Mouse (Mus musculus) forebrain, embryonic 10.5 days (tissue): Measurements from ENCODE around the gene Kif1c. TPM values are rescaled to one million over a fixed set of nuclear protein-coding genes. Genes with fewer than 3 reads are reported as not detected.

ENCODE experiments used
- DNase-seq: peaks from one replicate; pipeline ENCODE4 v3.0.0-alpha.2; 2017; ENCODE audit warnings: low spot score; ENCODE audit errors: extremely low spot score
- H3K27ac ChIP-seq: fragments of 300-500 bp; sonication (generic); 2 replicates; pipeline ENCODE4 v1.5.1; 2016; ENCODE audit warnings: mild to moderate bottlenecking
- H3K27me3 ChIP-seq: fragments of 300-500 bp; sonication (generic); 2 replicates; pipeline ENCODE4 v1.6.1; 2016; ENCODE audit warnings: mild to moderate bottlenecking; ENCODE audit not compliant: poor library complexity, severe bottlenecking
- H3K36me3 ChIP-seq: fragments of 300-500 bp; sonication (generic); replicated peaks from 2 replicates; pipeline ENCODE4 v1.6.1; 2016; ENCODE audit warnings: mild to moderate bottlenecking, moderate library complexity
- H3K4me1 ChIP-seq: fragments of 300-500 bp; sonication (generic); 2 replicates; pipeline ENCODE4 v1.6.1; 2016
- H3K4me3 ChIP-seq: fragments of 300-500 bp; sonication (generic); 2 replicates; pipeline ENCODE4 v1.5.1; 2016; ENCODE audit warnings: mild to moderate bottlenecking, moderate library complexity
- H3K9me3 ChIP-seq: fragments of 300-500 bp; sonication (generic); 2 replicates; pipeline ENCODE4 v1.6.1; 2016; ENCODE audit warnings: mild to moderate bottlenecking, moderate library complexity
- WGBS: fragments of 180-500 bp; shearing (Covaris S2); methylation state at CpG from one replicate; pipeline ENCODE4 v1.1.7; 2016; 5-methylcytosine and 5-hydroxymethylcytosine counted together
- polyA plus RNA-seq: library from polyadenylated mRNA; unstranded; fragments of >200 nt; fragmentation: Nextera tagmentation; extraction: Ambion mirVana; gene quantifications from 2 replicates; pipeline ENCODE4 v1.2.1, GENCODE M21; 2016

The Kif1c gene
- polyA plus RNA-seq, 1 experiment from 2014 or later, result 1.5 TPM

- H3K4me3 ChIP-seq, result no peak overlapping the region
- H3K9me3 ChIP-seq, result no peaks in the 10 kb centered on the region
- no peak for DNase-seq
- H3K27ac ChIP-seq, result no peak overlapping the region
- no peaks in the 10 kb centered on the region for H3K4me1 ChIP-seq
- no peaks in the 10 kb centered on the region for H3K27me3 ChIP-seq
- peaks cover 87% of the 10 kb centered on the region for H3K36me3 ChIP-seq
- 95% methylated on average over 10 of the region's 10 CpGs for WGBS
Measured at GRCm38 (mm10) chr11:70711026-70711425, 10.7 kb downstream of the Kif1c start.

GRCm38 (mm10) chr11:70713222-70713621 is 12.9 kb downstream of the Kif1c start:
- Histone ChIP-seq H3K27me3 (no peaks in the 10 kb centered on the region), H3K4me1 (no peaks in the 10 kb centered on the region), H3K9me3 (no peaks in the 10 kb centered on the region), H3K36me3 (peaks cover 87% of the 10 kb centered on the region), H3K4me3 (no peak overlapping the region), H3K27ac (no peak overlapping the region)
- DNase-seq, result no peak
- 87% methylated on average over 6 of the region's 6 CpGs for WGBS

GRCm38 (mm10) chr11:70715832-70716231 is 15.5 kb downstream of the Kif1c start:
- no peak for DNase-seq
- Histone ChIP-seq H3K36me3 (peaks cover 87% of the 10 kb centered on the region), H3K27ac (no peak overlapping the region), H3K4me1 (no peaks in the 10 kb centered on the region), H3K4me3 (no peak overlapping the region), H3K27me3 (no peaks in the 10 kb centered on the region), H3K9me3 (no peaks in the 10 kb centered on the region)
- 95% methylated on average over 6 of the region's 6 CpGs for WGBS

- 79% methylated on average over 5 of the region's 5 CpGs for WGBS
- H3K9me3 ChIP-seq, result no peaks in the 10 kb centered on the region
- DNase-seq, result no peak
- H3K27me3 ChIP-seq, result no peaks in the 10 kb centered on the region
- H3K27ac ChIP-seq, result no peak overlapping the region
- H3K4me3 ChIP-seq, result no peak overlapping the region
- no peaks in the 10 kb centered on the region for H3K4me1 ChIP-seq
- peaks cover 88% of the 10 kb centered on the region for H3K36me3 ChIP-seq
Measured at GRCm38 (mm10) chr11:70718481-70718880, 18.1 kb downstream of the Kif1c start.

- DNase-seq, result no peak
- no peaks in the 10 kb centered on the region for H3K27me3 ChIP-seq
- no peak overlapping the region for H3K27ac ChIP-seq
- 93% methylated on average over 3 of the region's 3 CpGs for WGBS
- no peak overlapping the region for H3K4me3 ChIP-seq
- no peaks in the 10 kb centered on the region for H3K9me3 ChIP-seq
- H3K4me1 ChIP-seq, result no peaks in the 10 kb centered on the region
- H3K36me3 ChIP-seq, result peaks cover 98% of the 10 kb centered on the region
Measured at GRCm38 (mm10) chr11:70720567-70720966, 20.2 kb downstream of the Kif1c start.

- Histone ChIP-seq H3K4me3 (no peak overlapping the region), H3K9me3 (no peaks in the 10 kb centered on the region), H3K4me1 (no peaks in the 10 kb centered on the region), H3K27me3 (no peaks in the 10 kb centered on the region), H3K36me3 (peaks cover 99% of the 10 kb centered on the region), H3K27ac (no peak overlapping the region)
- DNase-seq, result no peak
- 96% methylated on average over 3 of the region's 3 CpGs for WGBS
Measured at GRCm38 (mm10) chr11:70721072-70721471, 20.7 kb downstream of the Kif1c start.

GRCm38 (mm10) chr11:70724706-70725105 is 24.4 kb downstream of the Kif1c start:
- no peaks in the 10 kb centered on the region for H3K9me3 ChIP-seq
- DNase-seq, result no peak
- no peak overlapping the region for H3K27ac ChIP-seq
- H3K36me3 ChIP-seq, result peaks cover 96% of the 10 kb centered on the region
- WGBS, result 93% methylated on average over 9 of the region's 9 CpGs
- H3K27me3 ChIP-seq, result no peaks in the 10 kb centered on the region
- H3K4me3 ChIP-seq, result no peak overlapping the region
- H3K4me1 ChIP-seq, result no peaks in the 10 kb centered on the region

- Histone ChIP-seq H3K36me3 (peaks cover 79% of the 10 kb centered on the region), H3K27me3 (no peaks in the 10 kb centered on the region), H3K27ac (no peak overlapping the region), H3K9me3 (no peaks in the 10 kb centered on the region), H3K4me3 (no peak overlapping the region), H3K4me1 (no peaks in the 10 kb centered on the region)
- DNase-seq, result no peak
- 98% methylated on average over 2 of the region's 2 CpGs for WGBS
Measured at GRCm38 (mm10) chr11:70726585-70726984, 26.2 kb downstream of the Kif1c start.

GRCm38 (mm10) chr11:70727385-70727784 is 27.0 kb downstream of the Kif1c start:
- no peak for DNase-seq
- Histone ChIP-seq H3K4me3 (no peak overlapping the region), H3K9me3 (no peaks in the 10 kb centered on the region), H3K4me1 (no peaks in the 10 kb centered on the region), H3K36me3 (peaks cover 71% of the 10 kb centered on the region), H3K27ac (no peak overlapping the region), H3K27me3 (no peaks in the 10 kb centered on the region)
- WGBS, result 88% methylated on average over 5 of the region's 5 CpGs

GRCm38 (mm10) chr11:70730427-70731038 is 30.2 kb downstream of the Kif1c start:
- no peak for DNase-seq
- peaks cover 41% of the 10 kb centered on the region for H3K36me3 ChIP-seq
- no peak overlapping the region for H3K4me3 ChIP-seq
- WGBS, result 85% methylated on average over 9 of the region's 9 CpGs
- H3K4me1 ChIP-seq, result no peaks in the 10 kb centered on the region
- H3K9me3 ChIP-seq, result no peaks in the 10 kb centered on the region
- no peaks in the 10 kb centered on the region for H3K27me3 ChIP-seq
- H3K27ac ChIP-seq, result no peak overlapping the region

GRCm38 (mm10) chr11:70731178-70731577 is 30.8 kb downstream of the Kif1c start:
- Histone ChIP-seq H3K4me1 (no peaks in the 10 kb centered on the region), H3K4me3 (no peak overlapping the region)
- WGBS, result 84% methylated on average over 5 of the region's 5 CpGs

GRCm38 (mm10) chr11:70733256-70733655 is 32.9 kb downstream of the Kif1c start:
- no peak for DNase-seq
- 63% methylated on average over 5 of the region's 5 CpGs for WGBS
- Histone ChIP-seq H3K27me3 (no peaks in the 10 kb centered on the region), H3K36me3 (peaks cover 13% of the 10 kb centered on the region), H3K4me1 (no peaks in the 10 kb centered on the region), H3K27ac (no peak overlapping the region), H3K4me3 (no peak overlapping the region), H3K9me3 (no peaks in the 10 kb centered on the region)

More at GRCm38 (mm10) chr11:70731178-70731577, 30.8 kb downstream of the Kif1c start:
- no peak for DNase-seq
- Histone ChIP-seq H3K27ac (no peak overlapping the region), H3K27me3 (no peaks in the 10 kb centered on the region), H3K36me3 (peaks cover 34% of the 10 kb centered on the region), H3K9me3 (no peaks in the 10 kb centered on the region)

- Histone ChIP-seq H3K36me3 (no peaks in the 10 kb centered on the region), H3K27me3 (no peaks in the 10 kb centered on the region)
- 83% methylated on average over 5 of the region's 5 CpGs for WGBS
Measured at GRCm38 (mm10) chr11:70737749-70738148, 37.4 kb downstream of the Kif1c start.

GRCm38 (mm10) chr11:70741603-70742002 is 41.3 kb downstream of the Kif1c start:
- H3K4me1 ChIP-seq, result peaks cover 4% of the 10 kb centered on the region; the same call in 1 of the 2 replicates
- 91% methylated on average over 3 of the region's 3 CpGs for WGBS
- no peaks in the 10 kb centered on the region for H3K9me3 ChIP-seq
- H3K36me3 ChIP-seq, result no peaks in the 10 kb centered on the region
- H3K27me3 ChIP-seq, result no peaks in the 10 kb centered on the region
- no peak overlapping the region for H3K27ac ChIP-seq
- DNase-seq, result no peak
- no peak overlapping the region for H3K4me3 ChIP-seq

More at GRCm38 (mm10) chr11:70737749-70738148, 37.4 kb downstream of the Kif1c start:
- H3K4me1 ChIP-seq, result peaks cover 4% of the 10 kb centered on the region; the same call in 1 of the 2 replicates
- H3K27ac ChIP-seq, result no peak overlapping the region
- H3K9me3 ChIP-seq, result no peaks in the 10 kb centered on the region
- no peak for DNase-seq
- no peak overlapping the region for H3K4me3 ChIP-seq
